Mouse (Mus musculus) forebrain, embryonic 15.5 days (tissue): ENCODE results near the gene Abhd4. TPM values are rescaled to one million over a fixed set of nuclear protein-coding genes. Genes with fewer than 3 reads are reported as not detected.

Source experiments
- ATAC-seq: fragments of 200-750 bp; cut with Nextera tagmentation; replicated peaks from 2 replicates; pipeline ENCODE4 v1.8.0; 2017; ENCODE audit warnings: mild to moderate bottlenecking, moderate TSS enrichment, moderate library complexity
- H3K27ac ChIP-seq: fragments of 300-500 bp; sonication (generic); replicated peaks from 2 replicates; pipeline ENCODE4 v1.5.1; 2015; ENCODE audit warnings: mild to moderate bottlenecking, inconsistent platforms
- H3K27me3 ChIP-seq: fragments of 300-500 bp; sonication (generic); 2 replicates; pipeline ENCODE4 v1.6.1; 2015; ENCODE audit warnings: inconsistent platforms
- H3K36me3 ChIP-seq: fragments of 300-500 bp; sonication (generic); 2 replicates; pipeline ENCODE4 v1.6.1; 2015; ENCODE audit warnings: mild to moderate bottlenecking, inconsistent platforms
- H3K4me1 ChIP-seq: fragments of 300-500 bp; sonication (generic); 2 replicates; pipeline ENCODE4 v1.6.1; 2015; ENCODE audit warnings: inconsistent platforms
- H3K4me2 ChIP-seq: fragments of 300-500 bp; sonication (generic); replicated peaks from 2 replicates; pipeline ENCODE4 v1.6.1; 2015; ENCODE audit warnings: mild to moderate bottlenecking, inconsistent platforms
- H3K4me3 ChIP-seq: fragments of 300-500 bp; sonication (generic); 2 replicates; pipeline ENCODE4 v1.5.1; 2015; ENCODE audit warnings: mild to moderate bottlenecking, inconsistent platforms
- H3K9ac ChIP-seq: fragments of 300-500 bp; sonication (generic); replicated peaks from 2 replicates; pipeline ENCODE4 v1.6.1; 2015; ENCODE audit warnings: mild to moderate bottlenecking, inconsistent platforms
- H3K9me3 ChIP-seq: fragments of 300-500 bp; sonication (generic); 2 replicates; pipeline ENCODE4 v1.6.1; 2016; ENCODE audit warnings: inconsistent platforms
- WGBS: fragments of 180-500 bp; shearing (Covaris S2); methylation state at CpG from one replicate; pipeline ENCODE4 v1.1.7; 2015; ENCODE audit warnings: mixed read lengths; 5-methylcytosine and 5-hydroxymethylcytosine counted together
- polyA plus RNA-seq: library from polyadenylated mRNA; unstranded; fragments of >200 nt; fragmentation: Nextera tagmentation; extraction: Ambion mirVana; gene quantifications from 2 replicates; pipeline ENCODE4 v1.2.1, GENCODE M21; 2015

Gene Abhd4
- polyA plus RNA-seq, 1 experiment from 2014 or later: 53.9 TPM

GRCm38 (mm10) chr14:54232143-54232542 is 21.8 kb upstream of the Abhd4 start:
- 43% methylated on average over 9 of the region's 9 CpGs for WGBS
- no peaks in the 10 kb centered on the region for H3K27me3 ChIP-seq
- H3K4me3 ChIP-seq: no peak overlapping the region
- no peak for ATAC-seq
- no peak overlapping the region for H3K4me2 ChIP-seq
- H3K27ac ChIP-seq: no peak overlapping the region
- H3K36me3 ChIP-seq: peaks cover 7% of the 10 kb centered on the region; the same call in 1 of the 2 replicates
- no peak overlapping the region for H3K9ac ChIP-seq
- peaks cover 22% of the 10 kb centered on the region for H3K4me1 ChIP-seq
- H3K9me3 ChIP-seq: no peaks in the 10 kb centered on the region

GRCm38 (mm10) chr14:54232811-54233558 is 21.0 kb upstream of the Abhd4 start:
- Histone ChIP-seq H3K4me1 (peaks cover 22% of the 10 kb centered on the region), H3K4me2 (no peak overlapping the region), H3K4me3 (no peak overlapping the region), H3K27ac (peak overlapping the region; percentile 7; the same call in 1 of the 2 replicates), H3K9ac (no peak overlapping the region), H3K36me3 (peaks cover 7% of the 10 kb centered on the region; the same call in 1 of the 2 replicates), H3K27me3 (no peaks in the 10 kb centered on the region), H3K9me3 (no peaks in the 10 kb centered on the region)
- ATAC-seq: no peak
- 45% methylated on average over 9 of the region's 9 CpGs for WGBS

GRCm38 (mm10) chr14:54233559-54234143 is 20.3 kb upstream of the Abhd4 start:
- no peak overlapping the region for H3K9ac ChIP-seq
- H3K36me3 ChIP-seq: peaks cover 7% of the 10 kb centered on the region; the same call in 1 of the 2 replicates
- H3K4me1 ChIP-seq: peaks cover 15% of the 10 kb centered on the region
- 83% methylated on average over 16 of the region's 16 CpGs for whole genome bisulfite sequencing
- no peaks in the 10 kb centered on the region for H3K9me3 ChIP-seq
- H3K27ac ChIP-seq: no peak overlapping the region
- H3K4me3 ChIP-seq: no peak overlapping the region
- ATAC-seq: no peak
- no peaks in the 10 kb centered on the region for H3K27me3 ChIP-seq
- H3K4me2 ChIP-seq: no peak overlapping the region

- Histone ChIP-seq H3K36me3 (peaks cover 7% of the 10 kb centered on the region; the same call in 1 of the 2 replicates), H3K27me3 (no peaks in the 10 kb centered on the region), H3K9me3 (no peaks in the 10 kb centered on the region), H3K4me3 (no peak overlapping the region), H3K4me2 (no peak overlapping the region), H3K4me1 (peaks cover 9% of the 10 kb centered on the region; the same call in 1 of the 2 replicates), H3K27ac (no peak overlapping the region), H3K9ac (no peak overlapping the region)
- WGBS: 79% methylated on average over 20 of the region's 20 CpGs
- ATAC-seq: no peak
Measured at GRCm38 (mm10) chr14:54234231-54235040, 19.6 kb upstream of the Abhd4 start.

GRCm38 (mm10) chr14:54235825-54236540 is 18.0 kb upstream of the Abhd4 start:
- no peak overlapping the region for H3K4me3 ChIP-seq
- ATAC-seq: no peak
- H3K9ac ChIP-seq: no peak overlapping the region
- peaks cover 12% of the 10 kb centered on the region for H3K36me3 ChIP-seq
- peaks cover 9% of the 10 kb centered on the region; the same call in 1 of the 2 replicates for H3K4me1 ChIP-seq
- H3K27me3 ChIP-seq: no peaks in the 10 kb centered on the region
- no peak overlapping the region for H3K4me2 ChIP-seq
- H3K9me3 ChIP-seq: no peaks in the 10 kb centered on the region
- no peak overlapping the region for H3K27ac ChIP-seq
- WGBS: 69% methylated on average over 5 of the region's 5 CpGs

GRCm38 (mm10) chr14:54236881-54237280 is 17.1 kb upstream of the Abhd4 start:
- H3K4me3 ChIP-seq: no peak overlapping the region
- H3K9me3 ChIP-seq: no peaks in the 10 kb centered on the region
- no peaks in the 10 kb centered on the region for H3K27me3 ChIP-seq
- 89% methylated on average over 5 of the region's 5 CpGs for WGBS
- ATAC-seq: no peak
- H3K9ac ChIP-seq: no peak overlapping the region
- peaks cover 21% of the 10 kb centered on the region for H3K36me3 ChIP-seq
- H3K27ac ChIP-seq: no peak overlapping the region
- no peak overlapping the region for H3K4me2 ChIP-seq
- peaks cover 9% of the 10 kb centered on the region; the same call in 1 of the 2 replicates for H3K4me1 ChIP-seq

GRCm38 (mm10) chr14:54239002-54239736 is 14.8 kb upstream of the Abhd4 start:
- Histone ChIP-seq H3K4me2 (no peak overlapping the region), H3K27me3 (no peaks in the 10 kb centered on the region), H3K36me3 (peaks cover 29% of the 10 kb centered on the region), H3K9ac (no peak overlapping the region), H3K4me3 (no peak overlapping the region), H3K9me3 (no peaks in the 10 kb centered on the region), H3K27ac (no peak overlapping the region), H3K4me1 (no peaks in the 10 kb centered on the region)
- 16% methylated on average over 7 of the region's 7 CpGs for WGBS
- peak; percentile 58 for ATAC-seq

- no peaks in the 10 kb centered on the region for H3K9me3 ChIP-seq
- H3K4me3 ChIP-seq: no peak overlapping the region
- no peak overlapping the region for H3K27ac ChIP-seq
- no peak for ATAC-seq
- H3K9ac ChIP-seq: no peak overlapping the region
- H3K4me2 ChIP-seq: no peak overlapping the region
- no peaks in the 10 kb centered on the region for H3K4me1 ChIP-seq
- 80% methylated on average over 5 of the region's 5 CpGs for WGBS
- H3K27me3 ChIP-seq: no peaks in the 10 kb centered on the region
- peaks cover 22% of the 10 kb centered on the region for H3K36me3 ChIP-seq
Measured at GRCm38 (mm10) chr14:54240542-54240941, 13.4 kb upstream of the Abhd4 start.

GRCm38 (mm10) chr14:54244183-54244582 is 9.8 kb upstream of the Abhd4 start:
- H3K9ac ChIP-seq: no peak overlapping the region
- ATAC-seq: no peak
- no peaks in the 10 kb centered on the region for H3K4me1 ChIP-seq
- no peak overlapping the region for H3K27ac ChIP-seq
- no peaks in the 10 kb centered on the region for H3K9me3 ChIP-seq
- 29% methylated on average over 3 of the region's 3 CpGs for WGBS
- H3K36me3 ChIP-seq: peaks cover 34% of the 10 kb centered on the region
- H3K27me3 ChIP-seq: no peaks in the 10 kb centered on the region
- no peak overlapping the region for H3K4me2 ChIP-seq
- H3K4me3 ChIP-seq: no peak overlapping the region

- H3K4me1 ChIP-seq: peaks cover 11% of the 10 kb centered on the region
- 90% methylated on average over 3 of the region's 3 CpGs for WGBS
Measured at GRCm38 (mm10) chr14:54246232-54246631, 7.8 kb upstream of the Abhd4 start.

GRCm38 (mm10) chr14:54249326-54249725 is 4.7 kb upstream of the Abhd4 start:
- H3K36me3 ChIP-seq: peaks cover 12% of the 10 kb centered on the region
- 84% methylated on average over 9 of the region's 9 CpGs for WGBS
- no peak overlapping the region for H3K9ac ChIP-seq
- no peak overlapping the region for H3K4me2 ChIP-seq
- H3K27ac ChIP-seq: no peak overlapping the region
- no peaks in the 10 kb centered on the region for H3K9me3 ChIP-seq
- ATAC-seq: no peak
- peaks cover 32% of the 10 kb centered on the region for H3K4me1 ChIP-seq
- H3K4me3 ChIP-seq: no peak overlapping the region
- no peaks in the 10 kb centered on the region for H3K27me3 ChIP-seq

More at GRCm38 (mm10) chr14:54246232-54246631, 7.8 kb upstream of the Abhd4 start:
- no peak overlapping the region for H3K4me3 ChIP-seq
- H3K36me3 ChIP-seq: peaks cover 26% of the 10 kb centered on the region
- no peak overlapping the region for H3K27ac ChIP-seq
- H3K4me2 ChIP-seq: no peak overlapping the region
- no peak overlapping the region for H3K9ac ChIP-seq
- H3K27me3 ChIP-seq: no peaks in the 10 kb centered on the region
- H3K9me3 ChIP-seq: no peaks in the 10 kb centered on the region
- no peak for ATAC-seq
